Mouse (Mus musculus): ENCODE measurements around the gene H13. TPM values are rescaled to one million over a fixed set of nuclear protein-coding genes. Genes with fewer than 3 reads are reported as not detected.

H13 gene
- polyA plus RNA-seq, 2 experiments, result 27.4 to 38.1 TPM

DNA sequence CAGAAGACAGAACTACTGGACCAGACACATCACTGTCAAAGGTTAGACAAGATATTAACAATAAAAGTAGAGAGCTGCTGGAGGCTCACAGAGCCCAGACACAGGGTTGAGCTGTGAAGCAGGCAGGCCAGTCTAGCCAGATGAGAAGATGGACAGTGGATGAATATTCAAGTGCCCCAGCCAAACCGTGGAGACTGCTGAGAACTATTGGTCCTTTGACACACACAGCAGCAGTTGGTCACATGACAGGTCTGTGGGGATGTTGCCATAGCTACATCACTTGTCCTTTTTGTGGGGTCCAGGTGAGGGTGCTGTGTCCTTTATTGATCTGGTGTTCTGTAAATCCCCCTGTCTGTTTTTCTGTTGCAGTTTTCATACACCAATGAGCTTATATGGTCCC is 44.0 kb upstream of the H13 start:
- no peak overlapping the region for H3K4me2 ChIP-seq (ENCODE audit: low read depth)

DNA sequence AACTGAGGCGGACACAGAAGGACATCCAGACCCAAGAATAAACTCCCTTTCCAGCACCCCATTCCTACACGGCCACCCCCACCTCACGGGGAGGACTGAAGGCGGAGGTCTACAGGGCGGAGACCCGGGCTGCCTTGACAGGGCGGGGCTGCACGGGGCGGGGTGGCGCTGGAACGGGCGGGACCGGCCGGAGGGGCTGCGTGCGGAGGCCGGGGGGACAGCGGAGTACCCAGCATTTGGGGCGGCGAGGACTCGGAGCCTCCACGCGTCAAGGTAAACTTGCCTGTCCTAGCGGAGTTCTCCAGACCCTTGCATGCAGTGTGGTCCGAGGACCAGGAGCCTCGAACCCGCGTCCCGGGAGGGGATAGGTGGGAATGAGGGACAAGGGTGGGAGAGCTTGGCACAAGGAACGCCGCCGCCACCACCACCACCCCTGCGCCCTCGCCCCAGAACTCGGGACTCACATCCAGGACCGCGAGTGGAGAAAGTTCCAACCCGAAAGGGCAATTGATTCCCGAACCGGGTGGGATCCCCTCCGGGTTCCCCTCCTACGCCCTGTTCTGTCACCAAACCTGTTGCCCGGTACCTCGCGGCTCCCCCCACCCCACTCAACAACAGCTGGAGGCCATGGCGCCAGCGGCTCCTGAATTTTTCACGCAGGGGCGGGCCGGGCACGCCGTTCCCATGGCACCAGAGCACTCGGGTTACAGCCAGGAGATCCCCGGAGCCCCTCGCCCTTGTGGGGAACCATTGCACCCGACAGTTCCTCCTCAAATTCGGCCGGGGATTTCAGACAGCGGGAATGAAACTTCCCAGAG is 42.3 kb upstream of the H13 start, which contains the start of gene Rem1:
Gene Rem1, plus strand, starts transcription at position 178 of the 818 bp plus-strand sequence.
- no peak within 1 kb of the TSS for H3K27ac ChIP-seq
- 2% methylated on average over 59 of the region's 59 CpGs for WGBS (ENCODE audit: insufficient replicate concordance)
- TF ChIP-seq CTCF (IDR thresholded peaks at IDR 0.05; ENCODE audit: low read depth), result no peak
- TF ChIP-seq EP300 (IDR thresholded peaks at IDR 0.05; ENCODE audit: low read depth), result no peak
- no peak within 1 kb of the TSS; the same call in 1 of the 2 replicates for H3K9ac ChIP-seq (replicated peaks)
- peak within 1 kb of the TSS; percentile 6 to 19; a peak in 2 of 4 replicates for H3K4me3 ChIP-seq (ENCODE audit: insufficient read depth in 1 of 2, low read depth in 2 of 2, low read length in 2 of 2)
- ATAC-seq (ENCODE audit: insufficient read depth) (no peak), DNase-seq (ENCODE audit: low read depth in 3 of 3, low spot score in 3 of 3) (no peak)
- H3K9me3 ChIP-seq (ENCODE audit: control insufficient read depth, low read length), result no peaks in the 10 kb centered on the region
- no peaks in the 10 kb centered on the region for H3K36me3 ChIP-seq (replicated peaks; ENCODE audit: control insufficient read depth, insufficient read depth, low read depth)
- peaks cover 34% of the 10 kb centered on the region for H3K27me3 ChIP-seq (ENCODE audit: control insufficient read depth, insufficient read depth, low read length)
- peak within 1 kb of the TSS; percentile 37 for H3K4me2 ChIP-seq (ENCODE audit: low read depth)
- H3K4me1 ChIP-seq (replicated peaks; ENCODE audit: control insufficient read depth in 2 of 2, insufficient read depth in 2 of 2, low read length in 1 of 2), result no peaks in the 10 kb centered on the region

More for the DNA sequence above, 44.0 kb upstream of the H13 start:
- Histone ChIP-seq H3K36me3 (replicated peaks; ENCODE audit: control insufficient read depth, insufficient read depth, low read depth) (no peaks in the 10 kb centered on the region), H3K4me1 (replicated peaks; ENCODE audit: control insufficient read depth in 2 of 2, insufficient read depth in 2 of 2, low read length in 1 of 2) (no peaks in the 10 kb centered on the region), H3K27ac (no peak overlapping the region), H3K4me3 (ENCODE audit: insufficient read depth in 1 of 2, low read depth in 2 of 2, low read length in 2 of 2) (no peak overlapping the region), H3K9me3 (ENCODE audit: control insufficient read depth, low read length) (no peaks in the 10 kb centered on the region), H3K9ac (replicated peaks) (no peak overlapping the region), H3K27me3 (ENCODE audit: control insufficient read depth, insufficient read depth, low read length) (peaks cover 34% of the 10 kb centered on the region)
- WGBS (ENCODE audit: insufficient replicate concordance), result 24% methylated on average over 1 of the region's 1 CpGs
- DNase-seq (ENCODE audit: low read depth in 3 of 3, low spot score in 3 of 3) (no peak), ATAC-seq (ENCODE audit: insufficient read depth) (no peak)
- TF ChIP-seq EP300 (IDR thresholded peaks at IDR 0.05; ENCODE audit: low read depth) (no peak), CTCF (IDR thresholded peaks at IDR 0.05; ENCODE audit: low read depth) (no peak)

DNA sequence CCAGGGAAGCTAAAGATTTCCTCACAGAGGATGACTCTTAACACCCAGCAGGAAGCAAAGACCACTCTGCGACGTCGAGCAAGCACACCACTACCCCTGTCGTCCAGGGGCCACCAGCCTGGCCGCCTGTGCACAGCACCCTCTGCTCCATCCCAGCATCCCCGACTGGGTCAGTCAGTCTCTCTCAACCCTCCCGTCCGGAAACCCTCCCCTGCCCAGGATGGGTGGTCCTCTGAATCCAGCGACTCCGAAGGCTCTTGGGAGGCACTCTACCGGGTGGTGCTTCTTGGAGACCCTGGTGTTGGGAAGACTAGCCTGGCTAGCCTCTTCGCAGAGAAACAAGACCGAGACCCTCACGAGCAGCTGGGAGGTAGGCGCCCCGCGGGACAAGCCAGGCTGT is 41.2 kb upstream of the H13 start:
- Histone ChIP-seq H3K4me2 (ENCODE audit: low read depth) (no peak overlapping the region), H3K4me1 (replicated peaks; ENCODE audit: control insufficient read depth in 2 of 2, insufficient read depth in 2 of 2, low read length in 1 of 2) (no peaks in the 10 kb centered on the region), H3K27me3 (ENCODE audit: control insufficient read depth, insufficient read depth, low read length) (peaks cover 34% of the 10 kb centered on the region), H3K36me3 (replicated peaks; ENCODE audit: control insufficient read depth, insufficient read depth, low read depth) (no peaks in the 10 kb centered on the region), H3K9me3 (ENCODE audit: control insufficient read depth, low read length) (no peaks in the 10 kb centered on the region), H3K27ac (no peak overlapping the region), H3K9ac (replicated peaks) (no peak overlapping the region), H3K4me3 (ENCODE audit: insufficient read depth in 1 of 2, low read depth in 2 of 2, low read length in 2 of 2) (no peak overlapping the region)
- ATAC-seq (ENCODE audit: insufficient read depth) (no peak), DNase-seq (ENCODE audit: low read depth in 3 of 3, low spot score in 3 of 3) (no peak)
- TF ChIP-seq CTCF (IDR thresholded peaks at IDR 0.05; ENCODE audit: low read depth) (no peak), EP300 (IDR thresholded peaks at IDR 0.05; ENCODE audit: low read depth) (no peak)
- WGBS (ENCODE audit: insufficient replicate concordance), result 29% methylated on average over 17 of the region's 17 CpGs

DNA sequence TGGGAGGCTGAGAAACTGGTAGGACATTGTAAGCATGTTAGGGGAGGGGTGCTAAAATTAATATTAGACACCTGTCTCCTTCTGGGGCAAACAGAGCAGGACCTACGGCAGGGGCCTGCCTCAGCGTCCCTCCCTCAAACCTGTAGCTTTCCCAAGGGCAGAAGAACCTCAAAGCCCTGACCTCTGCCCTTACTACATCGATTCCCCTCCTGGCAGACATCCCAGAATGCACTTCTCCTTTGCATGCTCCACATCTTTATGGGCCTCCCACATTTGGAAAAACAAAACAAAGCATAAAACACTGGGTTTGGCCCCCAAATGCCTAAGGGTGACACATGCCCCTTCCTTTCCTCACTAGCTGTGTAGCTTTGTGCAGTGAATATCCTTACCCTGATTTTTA is 40.0 kb upstream of the H13 start:
- Histone ChIP-seq H3K4me1 (replicated peaks; ENCODE audit: control insufficient read depth in 2 of 2, insufficient read depth in 2 of 2, low read length in 1 of 2) (no peaks in the 10 kb centered on the region), H3K9ac (replicated peaks) (no peak overlapping the region), H3K27me3 (ENCODE audit: control insufficient read depth, insufficient read depth, low read length) (peaks cover 34% of the 10 kb centered on the region), H3K4me2 (ENCODE audit: low read depth) (no peak overlapping the region), H3K27ac (no peak overlapping the region), H3K9me3 (ENCODE audit: control insufficient read depth, low read length) (no peaks in the 10 kb centered on the region), H3K36me3 (replicated peaks; ENCODE audit: control insufficient read depth, insufficient read depth, low read depth) (no peaks in the 10 kb centered on the region), H3K4me3 (ENCODE audit: insufficient read depth in 1 of 2, low read depth in 2 of 2, low read length in 2 of 2) (no peak overlapping the region)
- 46% methylated on average over 3 of the region's 3 CpGs for WGBS (ENCODE audit: insufficient replicate concordance)
- no peak for ATAC-seq (ENCODE audit: insufficient read depth)
- no peak for DNase-seq (ENCODE audit: low read depth in 3 of 3, low spot score in 3 of 3)
- TF ChIP-seq CTCF (IDR thresholded peaks at IDR 0.05; ENCODE audit: low read depth) (no peak), EP300 (IDR thresholded peaks at IDR 0.05; ENCODE audit: low read depth) (no peak)

DNA sequence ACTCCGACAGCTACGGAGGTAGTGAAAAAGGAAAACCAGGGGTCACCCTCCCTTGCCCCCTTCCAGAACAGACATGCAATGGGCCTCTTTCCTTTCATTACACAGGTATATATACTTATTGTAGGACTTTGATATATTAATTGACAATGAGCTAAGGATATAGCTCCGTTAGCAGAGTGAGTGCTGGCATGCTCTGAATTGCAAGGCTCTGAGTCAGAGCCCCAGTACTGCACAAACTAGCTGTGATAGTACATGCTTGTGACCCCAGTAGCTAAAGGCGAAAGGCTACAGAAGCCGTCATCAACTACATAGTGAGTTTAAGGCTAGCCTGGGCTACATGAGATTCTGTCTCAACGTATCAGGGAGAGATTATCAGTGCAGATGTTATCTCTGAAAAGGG is 39.4 kb upstream of the H13 start:
- 73% methylated on average over 6 of the region's 6 CpGs for WGBS (ENCODE audit: insufficient replicate concordance)
- Histone ChIP-seq H3K36me3 (replicated peaks; ENCODE audit: control insufficient read depth, insufficient read depth, low read depth) (no peaks in the 10 kb centered on the region), H3K9me3 (ENCODE audit: control insufficient read depth, low read length) (no peaks in the 10 kb centered on the region), H3K9ac (replicated peaks) (no peak overlapping the region), H3K27me3 (ENCODE audit: control insufficient read depth, insufficient read depth, low read length) (peaks cover 34% of the 10 kb centered on the region), H3K27ac (no peak overlapping the region), H3K4me3 (ENCODE audit: insufficient read depth in 1 of 2, low read depth in 2 of 2, low read length in 2 of 2) (no peak overlapping the region), H3K4me1 (replicated peaks; ENCODE audit: control insufficient read depth in 2 of 2, insufficient read depth in 2 of 2, low read length in 1 of 2) (no peaks in the 10 kb centered on the region), H3K4me2 (ENCODE audit: low read depth) (no peak overlapping the region)
- DNase-seq (ENCODE audit: low read depth in 3 of 3, low spot score in 3 of 3), result no peak
- no peak for ATAC-seq (ENCODE audit: insufficient read depth)
- no peak for TF ChIP-seq EP300 (IDR thresholded peaks at IDR 0.05; ENCODE audit: low read depth)
- TF ChIP-seq CTCF (IDR thresholded peaks at IDR 0.05; ENCODE audit: low read depth), result no peak

All from liver, embryonic 14.5 days (tissue).